ENCODE assay signal across 18 mouse cellular contexts in the genomic region with DNA sequence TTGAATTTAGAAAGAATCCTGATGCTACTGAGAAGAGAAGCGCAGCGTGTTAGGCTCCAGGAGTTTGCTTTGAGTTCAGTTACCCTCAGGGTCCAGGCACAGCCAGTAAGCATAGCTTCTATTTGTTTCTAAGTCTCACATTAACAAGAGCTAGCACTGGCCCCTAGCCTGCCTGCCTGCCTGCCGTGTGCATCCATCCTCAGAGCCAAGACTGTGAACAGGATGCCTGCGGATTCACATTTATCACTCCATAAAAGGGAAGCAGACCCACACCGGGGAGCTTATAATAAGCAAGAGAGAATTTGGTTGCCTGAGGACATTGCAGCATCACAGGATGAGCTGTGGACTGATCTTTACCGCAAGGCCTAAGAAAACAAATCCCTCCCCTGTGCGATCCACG. TPM values are rescaled to one million over a fixed set of nuclear protein-coding genes. Genes with fewer than 3 reads are reported as not detected.
DNase-seq lines count a peak whose midpoint lies in the region; ATAC-seq and TF ChIP-seq lines count a peak whose summit lies in the region.
"Had no signal": no experiment of that assay in that cellular context is flagged by ENCODE, and none has a peak within 500 bp of the region (broad histone marks: within the 10 kb centered on the region; RNA-seq: fewer than 3 reads in every experiment).

No protein-coding gene starts in this region.

- no peak overlapping the region for H3K4me3 ChIP-seq in forebrain, embryonic 14.5 days (ENCODE audit: low read depth, low read length)
- no peak overlapping the region for H3K4me3 ChIP-seq in forebrain, embryonic 15.5 days
- H3K4me3 ChIP-seq in midbrain, embryonic 11.5 days (ENCODE audit: low read depth, low read length) = no peak overlapping the region
- no peak overlapping the region for H3K4me3 ChIP-seq in midbrain, embryonic 10.5 days
- no peak overlapping the region for H3K4me3 ChIP-seq in myocyte
- H3K4me3 ChIP-seq: forebrain, embryonic 12.5 days; hindbrain, embryonic 15.5 days; limb, embryonic 13.5 days; liver, embryonic 15.5 days had no signal

- DNase-seq in forebrain, embryonic 14.5 days (ENCODE audit: low spot score) = peak; percentile 18
- DNase-seq in midbrain, embryonic 11.5 days (ENCODE audit: low spot score, missing footprints) = peak; percentile 83
- DNase-seq in midbrain, embryonic 10.5 days (ENCODE audit: low spot score) = no peak
- DNase-seq in forelimb bud, embryonic 11.5 days (ENCODE audit: low read depth, low spot score) = peak; percentile 20
- DNase-seq in gastrocnemius, adult 8-10 months (ENCODE audit: low spot score in 2 of 2) = no peak
- DNase-seq: gastrocnemius, postnatal 14 days; kidney, adult 18-20 months; kidney, postnatal 10 days; lung, postnatal 10 days; right cerebral cortex, postnatal 25 days; thymus, postnatal 14 days had no signal

- no peaks in the 10 kb centered on the region for H3K27me3 ChIP-seq in forebrain, embryonic 14.5 days (replicated peaks; ENCODE audit: control insufficient read depth, insufficient read depth, low read length)
- H3K27me3 ChIP-seq in forebrain, embryonic 15.5 days = no peaks in the 10 kb centered on the region
- H3K27me3 ChIP-seq in midbrain, embryonic 11.5 days (ENCODE audit: control insufficient read depth, insufficient read depth, low read length) = no peaks in the 10 kb centered on the region
- H3K27me3 ChIP-seq in midbrain, embryonic 10.5 days (ENCODE audit: low read depth, poor library complexity, severe bottlenecking) = no peaks in the 10 kb centered on the region
- H3K27me3 ChIP-seq in myocyte (ENCODE audit: control insufficient read depth, insufficient read depth, insufficient read length) = no peaks in the 10 kb centered on the region
- H3K27me3 ChIP-seq: forebrain, embryonic 12.5 days; hindbrain, embryonic 15.5 days; limb, embryonic 13.5 days; liver, embryonic 15.5 days had no signal

- no peak overlapping the region; the same call in 1 of the 2 replicates for H3K9ac ChIP-seq in forebrain, embryonic 14.5 days (ENCODE audit: low read length)
- no peak overlapping the region for H3K9ac ChIP-seq in forebrain, embryonic 15.5 days (replicated peaks)
- no peak overlapping the region for H3K9ac ChIP-seq in midbrain, embryonic 11.5 days (ENCODE audit: low read length)
- H3K9ac ChIP-seq: forebrain, embryonic 12.5 days; hindbrain, embryonic 15.5 days; limb, embryonic 13.5 days; liver, embryonic 15.5 days had no signal

- no peak for ATAC-seq in forebrain, embryonic 14.5 days
- no peak for ATAC-seq in forebrain, embryonic 15.5 days (replicated peaks)
- no peak for ATAC-seq in midbrain, embryonic 11.5 days (ENCODE audit: low FRiP score)

- no peaks in the 10 kb centered on the region for H3K36me3 ChIP-seq in forebrain, embryonic 14.5 days (ENCODE audit: control insufficient read depth, insufficient read depth, low read length)
- H3K36me3 ChIP-seq in forebrain, embryonic 15.5 days = no peaks in the 10 kb centered on the region
- H3K36me3 ChIP-seq in midbrain, embryonic 11.5 days (ENCODE audit: control insufficient read depth, insufficient read depth, low read length) = no peaks in the 10 kb centered on the region
- no peaks in the 10 kb centered on the region for H3K36me3 ChIP-seq in midbrain, embryonic 10.5 days
- H3K36me3 ChIP-seq in myocyte (ENCODE audit: control insufficient read depth, insufficient read depth) = no peaks in the 10 kb centered on the region
- H3K36me3 ChIP-seq: forebrain, embryonic 12.5 days; hindbrain, embryonic 15.5 days; limb, embryonic 13.5 days; liver, embryonic 15.5 days had no signal

- TF ChIP-seq POLR2A in myocyte (IDR thresholded peaks at IDR 0.05; ENCODE audit: insufficient read length, low read depth) = no peak

- H3K9me3 ChIP-seq in forebrain, embryonic 14.5 days (replicated peaks; ENCODE audit: control insufficient read depth, low read length) = no peaks in the 10 kb centered on the region
- no peaks in the 10 kb centered on the region for H3K9me3 ChIP-seq in forebrain, embryonic 15.5 days
- no peaks in the 10 kb centered on the region for H3K9me3 ChIP-seq in midbrain, embryonic 11.5 days (ENCODE audit: control insufficient read depth, low read length)
- no peaks in the 10 kb centered on the region for H3K9me3 ChIP-seq in midbrain, embryonic 10.5 days (replicated peaks)
- H3K9me3 ChIP-seq: forebrain, embryonic 12.5 days; hindbrain, embryonic 15.5 days; limb, embryonic 13.5 days; liver, embryonic 15.5 days had no signal

- H3ac ChIP-seq in myocyte (ENCODE audit: control insufficient read depth, insufficient read length) = no peak overlapping the region

- no peak overlapping the region for H3K27ac ChIP-seq in forebrain, embryonic 14.5 days (ENCODE audit: low read depth, low read length)
- no peak overlapping the region for H3K27ac ChIP-seq in forebrain, embryonic 15.5 days (replicated peaks)
- H3K27ac ChIP-seq in midbrain, embryonic 11.5 days (ENCODE audit: low read depth, low read length) = no peak overlapping the region
- H3K27ac ChIP-seq in midbrain, embryonic 10.5 days (replicated peaks) = no peak overlapping the region
- H3K27ac ChIP-seq: forebrain, embryonic 12.5 days; hindbrain, embryonic 15.5 days; limb, embryonic 13.5 days; liver, embryonic 15.5 days; stomach, postnatal 0 days had no signal

- no peak overlapping the region for H3K4me2 ChIP-seq in forebrain, embryonic 14.5 days (ENCODE audit: low read length)
- no peak overlapping the region for H3K4me2 ChIP-seq in forebrain, embryonic 15.5 days (replicated peaks)
- H3K4me2 ChIP-seq in midbrain, embryonic 11.5 days = no peak overlapping the region
- peak overlapping the region; percentile 18 for H3K4me2 ChIP-seq in myocyte (ENCODE audit: low read depth)
- H3K4me2 ChIP-seq: forebrain, embryonic 12.5 days; hindbrain, embryonic 15.5 days; limb, embryonic 13.5 days; liver, embryonic 15.5 days had no signal

- peaks cover 3% of the 10 kb centered on the region for H3K4me1 ChIP-seq in forebrain, embryonic 14.5 days (ENCODE audit: control insufficient read depth, insufficient read depth, low read length)
- H3K4me1 ChIP-seq in forebrain, embryonic 15.5 days = peaks cover 16% of the 10 kb centered on the region
- peaks cover 5% of the 10 kb centered on the region; the same call in 1 of the 2 replicates for H3K4me1 ChIP-seq in midbrain, embryonic 11.5 days (ENCODE audit: control insufficient read depth, insufficient read depth, low read length)
- H3K4me1 ChIP-seq in midbrain, embryonic 10.5 days = peaks cover 14% of the 10 kb centered on the region
- H3K4me1 ChIP-seq: hindbrain, embryonic 15.5 days; liver, embryonic 15.5 days had no signal

- H3K79me2 ChIP-seq in myocyte (ENCODE audit: control insufficient read depth, insufficient read depth) = no peaks in the 10 kb centered on the region

- 69% methylated on average over 8 of the region's 8 CpGs for WGBS in forebrain, embryonic 14.5 days
- 67% methylated on average over 8 of the region's 8 CpGs for WGBS in forebrain, embryonic 15.5 days
- WGBS in midbrain, embryonic 11.5 days = 65% methylated on average over 8 of the region's 8 CpGs
- 74% methylated on average over 8 of the region's 8 CpGs for WGBS in midbrain, embryonic 10.5 days

TF ChIP-seq in myocyte, 11 proteins besides CTCF, POLR2A, EP300 and RAD21:
- TF ChIP-seq TCF3 (IDR thresholded peaks at IDR 0.05; ENCODE audit: insufficient read length, low read depth) (no peak), POLR2AphosphoS2 (IDR thresholded peaks at IDR 0.05; ENCODE audit: insufficient read length, low read depth) (no peak), USF1 (IDR thresholded peaks at IDR 0.05; ENCODE audit: low read depth) (no peak), TCF12 (IDR thresholded peaks at IDR 0.05; ENCODE audit: insufficient read depth, poor library complexity, severe bottlenecking) (no peak), CEBPB (IDR thresholded peaks at IDR 0.05; ENCODE audit: insufficient read depth, poor library complexity, severe bottlenecking) (no peak), REST (IDR thresholded peaks at IDR 0.05; ENCODE audit: insufficient read depth, insufficient read length) (no peak), MAX (IDR thresholded peaks at IDR 0.05; ENCODE audit: low read depth) (no peak), MYOG (IDR thresholded peaks at IDR 0.05; ENCODE audit: control insufficient read depth in 1 of 3, insufficient read depth in 1 of 3, insufficient read length in 2 of 3, low read depth in 2 of 3) (no peak)

RNA-seq across cellular contexts. Expression of a gene that starts 53.8 kb away (rescaled TPM):
- 17.7 and 25.3 TPM in 2 replicates for polyA plus RNA-seq in forebrain, embryonic 14.5 days (2014; fragmentation: Nextera tagmentation; extraction: Ambion mirVana)
- polyA plus RNA-seq in forebrain, embryonic 15.5 days (2015; fragmentation: Nextera tagmentation; extraction: Ambion mirVana) = 23.8 and 25.6 TPM in 2 replicates
- 5.7 and 6.8 TPM in 2 replicates for polyA plus RNA-seq in midbrain, embryonic 11.5 days (2014; fragmentation: Nextera tagmentation; extraction: Ambion mirVana)
- 3.9 and 5.1 TPM in 2 replicates for polyA plus RNA-seq in midbrain, embryonic 10.5 days (2016; fragmentation: Nextera tagmentation; extraction: Ambion mirVana)
- 0.66 TPM for polyA plus RNA-seq in myocyte (2012; fragmentation: generic; extraction: Trizol)
- 10 to 100 TPM; 10.3 to 26.3 (median 20.2) TPM for total RNA-seq in gastrocnemius, adult 8-10 months (2022)

Comparison
In these comparisons a context has a peak if more than half of its experiments do, and no peak if none do; other contexts are left out.
1. DNase-seq: peak in forebrain, embryonic 14.5 days (single experiment), midbrain, embryonic 11.5 days (single experiment) and forelimb bud, embryonic 11.5 days (single experiment); none in midbrain, embryonic 10.5 days (single experiment) and gastrocnemius, adult 8-10 months (0 of 2).